Mouse (Mus musculus) hindbrain, embryonic 12.5 days (tissue): ENCODE data around the gene Gng7. TPM values are rescaled to one million over a fixed set of nuclear protein-coding genes. Genes with fewer than 3 reads are reported as not detected.
A peak's percentile ranks its signal among the peaks of the same experiment; 100 is the strongest.

Experiments
- ATAC-seq: fragments of 200-750 bp; cut with Nextera tagmentation; 2 replicates; pipeline ENCODE4 v1.8.0; 2017; ENCODE audit warnings: moderate TSS enrichment; ENCODE audit not compliant: low FRiP score
- H3K27ac ChIP-seq: fragments of 300-500 bp; sonication (generic); 2 replicates; pipeline ENCODE4 v1.5.1; 2016; ENCODE audit warnings: mild to moderate bottlenecking
- H3K27me3 ChIP-seq: fragments of 300-500 bp; sonication (generic); 2 replicates; pipeline ENCODE4 v1.6.1; 2016; ENCODE audit warnings: mild to moderate bottlenecking
- H3K36me3 ChIP-seq: fragments of 300-500 bp; sonication (generic); 2 replicates; pipeline ENCODE4 v1.6.1; 2016; ENCODE audit warnings: mild to moderate bottlenecking
- H3K4me1 ChIP-seq: fragments of 300-500 bp; sonication (generic); 2 replicates; pipeline ENCODE4 v1.6.1; 2016
- H3K4me2 ChIP-seq: fragments of 300-500 bp; sonication (generic); replicated peaks from 2 replicates; pipeline ENCODE4 v1.6.1; 2016; ENCODE audit warnings: mild to moderate bottlenecking
- H3K4me3 ChIP-seq: fragments of 300-500 bp; sonication (generic); 2 replicates; pipeline ENCODE4 v1.5.1; 2016; ENCODE audit warnings: mild to moderate bottlenecking
- H3K9ac ChIP-seq: fragments of 300-500 bp; sonication (generic); 2 replicates; pipeline ENCODE4 v1.6.1; 2016; ENCODE audit warnings: mild to moderate bottlenecking, moderate library complexity
- H3K9me3 ChIP-seq: fragments of 300-500 bp; sonication (generic); replicated peaks from 2 replicates; pipeline ENCODE4 v1.6.1; 2016; ENCODE audit warnings: mild to moderate bottlenecking
- WGBS: fragments of 180-500 bp; shearing (Covaris S2); methylation state at CpG from one replicate; pipeline ENCODE4 v1.1.7; 2016; 5-methylcytosine and 5-hydroxymethylcytosine counted together
- polyA plus RNA-seq: library from polyadenylated mRNA; unstranded; fragments of >200 nt; fragmentation: Nextera tagmentation; extraction: Ambion mirVana; gene quantifications from 2 replicates; pipeline ENCODE4 v1.2.1, GENCODE M21; 2016

Gene Gng7
- polyA plus RNA-seq, 1 experiment from 2014 or later, result 10.1 TPM

GRCm38 (mm10) chr10:80957791-80958190, 57.0 kb downstream of the Gng7 start:
- Histone ChIP-seq H3K36me3 (no peaks in the 10 kb centered on the region), H3K27me3 (0 out of 2 replicates have a peak, but pooled peaks cover 3% of the 10 kb centered on the region), H3K4me3 (no peak overlapping the region), H3K27ac (no peak overlapping the region), H3K9ac (no peak overlapping the region), H3K4me2 (no peak overlapping the region; the same call in 1 of the 2 replicates), H3K9me3 (no peaks in the 10 kb centered on the region), H3K4me1 (peaks cover 17% of the 10 kb centered on the region)
- WGBS, result 63% methylated on average over 4 of the region's 4 CpGs
- ATAC-seq, result no peak

- H3K9me3 ChIP-seq, result no peaks in the 10 kb centered on the region
- no peak overlapping the region for H3K4me3 ChIP-seq
- no peak overlapping the region for H3K9ac ChIP-seq
- 73% methylated on average over 6 of the region's 6 CpGs for WGBS
- H3K4me1 ChIP-seq, result peaks cover 16% of the 10 kb centered on the region
- H3K27me3 ChIP-seq, result peaks cover 7% of the 10 kb centered on the region
- no peak overlapping the region for H3K4me2 ChIP-seq
- ATAC-seq, result no peak
- H3K27ac ChIP-seq, result no peak overlapping the region
- H3K36me3 ChIP-seq, result no peaks in the 10 kb centered on the region
Measured at GRCm38 (mm10) chr10:80956901-80957300, 57.8 kb downstream of the Gng7 start.

GRCm38 (mm10) chr10:80956385-80956784, 58.4 kb downstream of the Gng7 start:
- Histone ChIP-seq H3K9me3 (no peaks in the 10 kb centered on the region), H3K27ac (no peak overlapping the region), H3K9ac (no peak overlapping the region), H3K4me2 (no peak overlapping the region), H3K4me1 (peaks cover 13% of the 10 kb centered on the region), H3K4me3 (no peak overlapping the region), H3K27me3 (peaks cover 7% of the 10 kb centered on the region), H3K36me3 (no peaks in the 10 kb centered on the region)
- WGBS, result 91% methylated on average over 8 of the region's 8 CpGs
- no peak for ATAC-seq

GRCm38 (mm10) chr10:80955536-80955935, 59.2 kb downstream of the Gng7 start:
- ATAC-seq, result no peak
- Histone ChIP-seq H3K36me3 (no peaks in the 10 kb centered on the region), H3K9me3 (no peaks in the 10 kb centered on the region), H3K27ac (no peak overlapping the region), H3K27me3 (peaks cover 7% of the 10 kb centered on the region), H3K9ac (no peak overlapping the region), H3K4me3 (no peak overlapping the region), H3K4me2 (no peak overlapping the region; the same call in 1 of the 2 replicates), H3K4me1 (peaks cover 6% of the 10 kb centered on the region)
- WGBS, result 23% methylated on average over 9 of the region's 9 CpGs

GRCm38 (mm10) chr10:80954843-80955242, 59.9 kb downstream of the Gng7 start:
- peaks cover 7% of the 10 kb centered on the region for H3K27me3 ChIP-seq
- H3K9me3 ChIP-seq, result no peaks in the 10 kb centered on the region
- WGBS, result 76% methylated on average over 6 of the region's 6 CpGs
- no peak overlapping the region for H3K9ac ChIP-seq
- no peak overlapping the region for H3K27ac ChIP-seq
- H3K4me2 ChIP-seq, result no peak overlapping the region
- H3K36me3 ChIP-seq, result no peaks in the 10 kb centered on the region
- ATAC-seq, result peak; percentile 18; the same call in 1 of the 2 replicates
- no peak overlapping the region for H3K4me3 ChIP-seq
- H3K4me1 ChIP-seq, result peaks cover 6% of the 10 kb centered on the region

GRCm38 (mm10) chr10:80954415-80954814, 60.3 kb downstream of the Gng7 start:
- H3K27ac ChIP-seq, result no peak overlapping the region
- H3K9ac ChIP-seq, result no peak overlapping the region
- no peak for ATAC-seq
- H3K4me1 ChIP-seq, result peaks cover 6% of the 10 kb centered on the region
- no peak overlapping the region for H3K4me3 ChIP-seq
- 71% methylated on average over 13 of the region's 13 CpGs for WGBS
- H3K36me3 ChIP-seq, result no peaks in the 10 kb centered on the region
- H3K4me2 ChIP-seq, result no peak overlapping the region
- H3K9me3 ChIP-seq, result no peaks in the 10 kb centered on the region
- peaks cover 7% of the 10 kb centered on the region for H3K27me3 ChIP-seq

- 74% methylated on average over 15 of the region's 15 CpGs for whole genome bisulfite sequencing
- H3K9ac ChIP-seq, result no peak overlapping the region
- H3K4me2 ChIP-seq, result no peak overlapping the region
- no peaks in the 10 kb centered on the region for H3K36me3 ChIP-seq
- H3K9me3 ChIP-seq, result no peaks in the 10 kb centered on the region
- peaks cover 7% of the 10 kb centered on the region for H3K27me3 ChIP-seq
- peaks cover 14% of the 10 kb centered on the region for H3K4me1 ChIP-seq
- no peak for ATAC-seq
- no peak overlapping the region for H3K4me3 ChIP-seq
- H3K27ac ChIP-seq, result no peak overlapping the region
Measured at GRCm38 (mm10) chr10:80952449-80952848, 62.3 kb downstream of the Gng7 start.

- peaks cover 14% of the 10 kb centered on the region for H3K4me1 ChIP-seq
- no peak overlapping the region for H3K4me2 ChIP-seq
- H3K9ac ChIP-seq, result no peak overlapping the region
- ATAC-seq, result no peak
- no peak overlapping the region for H3K27ac ChIP-seq
- peaks cover 7% of the 10 kb centered on the region for H3K27me3 ChIP-seq
- no peaks in the 10 kb centered on the region for H3K9me3 ChIP-seq
- H3K36me3 ChIP-seq, result no peaks in the 10 kb centered on the region
- 75% methylated on average over 10 of the region's 10 CpGs for whole genome bisulfite sequencing
- H3K4me3 ChIP-seq, result no peak overlapping the region
Measured at GRCm38 (mm10) chr10:80951761-80952390, 62.9 kb downstream of the Gng7 start.

GRCm38 (mm10) chr10:80950314-80950713, 64.4 kb downstream of the Gng7 start:
- Histone ChIP-seq H3K9ac (no peak overlapping the region), H3K27ac (no peak overlapping the region), H3K4me2 (no peak overlapping the region), H3K36me3 (no peaks in the 10 kb centered on the region), H3K4me3 (no peak overlapping the region), H3K27me3 (peaks cover 7% of the 10 kb centered on the region), H3K4me1 (peaks cover 11% of the 10 kb centered on the region), H3K9me3 (no peaks in the 10 kb centered on the region)
- 30% methylated on average over 5 of the region's 5 CpGs for WGBS
- no peak for ATAC-seq

GRCm38 (mm10) chr10:80949081-80949480, 65.7 kb downstream of the Gng7 start:
- Histone ChIP-seq H3K9ac (no peak overlapping the region), H3K27ac (no peak overlapping the region), H3K4me3 (no peak overlapping the region), H3K27me3 (peaks cover 7% of the 10 kb centered on the region), H3K9me3 (no peaks in the 10 kb centered on the region), H3K4me2 (no peak overlapping the region), H3K4me1 (peaks cover 8% of the 10 kb centered on the region; the same call in 1 of the 2 replicates), H3K36me3 (no peaks in the 10 kb centered on the region)
- 87% methylated on average over 3 of the region's 3 CpGs for WGBS
- ATAC-seq, result no peak

- H3K9me3 ChIP-seq, result no peaks in the 10 kb centered on the region
- peaks cover 8% of the 10 kb centered on the region for H3K27me3 ChIP-seq
- no peak overlapping the region for H3K4me2 ChIP-seq
- no peak overlapping the region for H3K27ac ChIP-seq
- no peaks in the 10 kb centered on the region for H3K36me3 ChIP-seq
- H3K9ac ChIP-seq, result no peak overlapping the region
- H3K4me3 ChIP-seq, result no peak overlapping the region
- WGBS, result 32% methylated on average over 6 of the region's 6 CpGs
- ATAC-seq, result no peak
- peaks cover 8% of the 10 kb centered on the region; the same call in 1 of the 2 replicates for H3K4me1 ChIP-seq
Measured at GRCm38 (mm10) chr10:80948570-80948969, 66.2 kb downstream of the Gng7 start.

- Histone ChIP-seq H3K4me1 (peaks cover 8% of the 10 kb centered on the region; the same call in 1 of the 2 replicates), H3K4me3 (no peak overlapping the region), H3K27me3 (peaks cover 8% of the 10 kb centered on the region), H3K27ac (no peak overlapping the region), H3K4me2 (no peak overlapping the region), H3K36me3 (no peaks in the 10 kb centered on the region), H3K9ac (no peak overlapping the region), H3K9me3 (no peaks in the 10 kb centered on the region)
- 70% methylated on average over 2 of the region's 2 CpGs for WGBS
- no peak for ATAC-seq
Measured at GRCm38 (mm10) chr10:80947802-80948201, 66.9 kb downstream of the Gng7 start.
